Mouse (Mus musculus): ENCODE measurements at regions not wholly inside any gene's neighbourhood (a gene's known extent, or its start where the extent isn't known, plus 50 kb on each side); places are given as distances from the start of the nearest gene placed in this dataset.

GRCm38 (mm10) chr10:46071810-46072549 lies 494.4 kb downstream of the Hace1 start:
- Histone ChIP-seq H3K27me3 (replicated peaks) (no peaks in the 10 kb centered on the region), H3K27ac (ENCODE audit: insufficient read depth, low read depth) (no peak overlapping the region), H3K79me2 (replicated peaks; ENCODE audit: control insufficient read depth, extremely low read depth, insufficient read depth, poor library complexity, severe bottlenecking) (no peaks in the 10 kb centered on the region), H3K4me1 (ENCODE audit: control insufficient read depth in 1 of 2, insufficient read depth in 2 of 2) (peaks cover 3 to 19% of the 10 kb centered on the region in 2 experiments), H3K4me2 (ENCODE audit: insufficient read depth, low read depth, poor library complexity, severe bottlenecking) (no peak overlapping the region), H3K4me3 (replicated peaks in 1 of 3; ENCODE audit: low read depth in 2 of 3, low read length in 2 of 3, poor library complexity in 1 of 3) (no peak overlapping the region), H3K9me3 (replicated peaks; ENCODE audit: low read length) (no peaks in the 10 kb centered on the region), H3K9ac (ENCODE audit: insufficient read depth, low read depth) (no peak overlapping the region), H3K36me3 (replicated peaks in 1 of 2; ENCODE audit: control insufficient read depth in 1 of 2, insufficient read depth in 1 of 2, low read length in 1 of 2) (no peaks in the 10 kb centered on the region)
- DNase-seq (ENCODE audit: extremely low read depth) = no peak
- in situ Hi-C loops (cut with MboI; ENCODE audit: low pct_ligation_motif_present, low pct_unique_long_range_greater_than_20kb, low sequenced_read_pairs) = loop anchor here (25.0 kb wide), 1 partner anchor 165 kb away; no protein-coding TSS in a partner anchor
- dilution Hi-C loops (cut with MboI; ENCODE audit: extremely low pct_ligation_motif_present, extremely low pct_unique_long_range_greater_than_20kb, low sequenced_read_pairs) = no loop called here
- no peak for TF ChIP-seq ZC3H11A (IDR thresholded peaks at IDR 0.05; ENCODE audit: low read depth, low read length)
- no peak for TF ChIP-seq HCFC1 (IDR thresholded peaks at IDR 0.05; ENCODE audit: low read depth, low read length)
- no peak for TF ChIP-seq RAD21 (IDR thresholded peaks at IDR 0.05; ENCODE audit: low read depth, low read length)
- TF ChIP-seq MXI1 (IDR thresholded peaks at IDR 0.05; ENCODE audit: low read depth, low read length) = no peak
- TF ChIP-seq USF2 (conservative IDR thresholded peaks at IDR 0.05; ENCODE audit: low read depth, low read length) = no peak
- no peak for TF ChIP-seq NRF1 (IDR thresholded peaks at IDR 0.05; ENCODE audit: low read depth, low read length)
- TF ChIP-seq ZNF384 (IDR thresholded peaks at IDR 0.05; ENCODE audit: low read depth, low read length) = no peak

DNA sequence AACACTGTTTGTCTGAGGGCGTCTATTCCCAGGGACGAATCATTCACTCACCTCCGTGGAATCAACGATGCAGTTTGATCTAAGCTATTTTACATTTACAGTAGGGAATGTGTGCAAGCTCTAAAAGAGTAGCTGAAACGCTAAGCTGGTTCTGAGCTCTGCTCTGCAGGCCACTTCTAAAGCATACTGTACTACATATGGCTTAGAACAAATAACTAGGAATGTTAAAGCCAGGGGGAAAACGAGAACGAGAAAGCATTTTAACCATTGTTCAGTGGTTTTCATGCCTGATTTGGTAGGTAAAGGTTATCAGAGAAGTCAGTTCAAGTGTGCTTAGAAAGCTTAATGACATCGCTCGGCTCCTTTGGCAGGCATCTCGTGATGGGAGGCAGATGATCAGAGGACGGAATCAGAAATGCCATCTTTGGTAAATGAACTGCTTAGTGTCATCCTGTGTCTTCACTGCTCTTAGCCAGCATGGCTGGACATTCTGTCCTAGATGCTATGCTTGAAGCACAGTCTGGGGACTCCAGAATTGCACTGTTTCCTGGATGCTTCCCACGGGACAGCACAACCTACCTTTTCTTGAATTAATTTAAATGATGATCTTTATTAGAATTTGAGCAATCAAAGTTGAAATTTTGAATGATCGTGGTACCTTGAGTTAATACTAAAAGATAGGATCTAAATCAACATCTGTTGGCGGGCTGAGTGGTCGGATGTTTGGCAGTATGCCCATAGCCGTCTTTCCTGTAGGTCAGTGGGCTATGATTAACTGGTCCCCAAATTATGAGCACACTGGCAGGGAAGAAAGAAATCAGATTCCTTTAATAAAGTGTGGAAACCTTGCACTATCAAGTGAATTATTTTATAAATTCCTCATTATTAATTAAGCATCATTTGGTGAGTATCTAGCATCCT lies 495.2 kb downstream of the Hace1 start:
- no peak overlapping the region for H3K9ac ChIP-seq (ENCODE audit: insufficient read depth, low read depth)

GRCm38 (mm10) chr10:46087766-46088165 lies 510.1 kb downstream of the Hace1 start:
- Histone ChIP-seq H3K27ac (ENCODE audit: insufficient read depth, low read depth) (no peak overlapping the region), H3K9ac (ENCODE audit: insufficient read depth, low read depth) (no peak overlapping the region), H3K9me3 (replicated peaks; ENCODE audit: low read length) (no peaks in the 10 kb centered on the region), H3K36me3 (replicated peaks in 1 of 2; ENCODE audit: control insufficient read depth in 1 of 2, insufficient read depth in 1 of 2, low read length in 1 of 2) (no peaks in the 10 kb centered on the region), H3K4me3 (replicated peaks in 1 of 3; ENCODE audit: low read depth in 2 of 3, low read length in 2 of 3, poor library complexity in 1 of 3) (no peak overlapping the region), H3K79me2 (replicated peaks; ENCODE audit: control insufficient read depth, extremely low read depth, insufficient read depth, poor library complexity, severe bottlenecking) (no peaks in the 10 kb centered on the region), H3K4me2 (ENCODE audit: insufficient read depth, low read depth, poor library complexity, severe bottlenecking) (no peak overlapping the region), H3K4me1 (ENCODE audit: control insufficient read depth in 1 of 2, insufficient read depth in 2 of 2) (peaks cover 2 to 3% of the 10 kb centered on the region in 2 experiments; a peak in 2 of 4 replicates), H3K27me3 (replicated peaks) (no peaks in the 10 kb centered on the region)
- DNase-seq (ENCODE audit: extremely low read depth) = no peak
- dilution Hi-C loops (cut with MboI; ENCODE audit: extremely low pct_ligation_motif_present, extremely low pct_unique_long_range_greater_than_20kb, low sequenced_read_pairs) (no loop called here), in situ Hi-C loops (cut with MboI; ENCODE audit: low pct_ligation_motif_present, low pct_unique_long_range_greater_than_20kb, low sequenced_read_pairs) (no loop called here)
- TF ChIP-seq MAX (IDR thresholded peaks at IDR 0.05; ENCODE audit: low read length) (no peak), NRF1 (IDR thresholded peaks at IDR 0.05; ENCODE audit: low read depth, low read length) (no peak), E2F4 (IDR thresholded peaks at IDR 0.05; ENCODE audit: insufficient replicate concordance, low read depth, low read length) (no peak), MAFK (IDR thresholded peaks at IDR 0.05; ENCODE audit: insufficient replicate concordance, low read length) (no peak), CHD2 (IDR thresholded peaks at IDR 0.05; ENCODE audit: low read length) (no peak), UBTF (IDR thresholded peaks at IDR 0.05; ENCODE audit: low read depth, low read length) (no peak), USF2 (conservative IDR thresholded peaks at IDR 0.05; ENCODE audit: low read depth, low read length) (no peak), MYC (IDR thresholded peaks at IDR 0.05; ENCODE audit: low read depth, low read length) (no peak), GABPA (IDR thresholded peaks at IDR 0.05; ENCODE audit: insufficient replicate concordance, low read depth, low read length) (no peak)

More for the DNA sequence above, 495.2 kb downstream of the Hace1 start:
- in situ Hi-C loops (cut with MboI; ENCODE audit: low pct_ligation_motif_present, low pct_unique_long_range_greater_than_20kb, low sequenced_read_pairs) = loop anchor here (25.0 kb wide), 1 partner anchor 164 kb away; no protein-coding TSS in a partner anchor
- Histone ChIP-seq H3K79me2 (replicated peaks; ENCODE audit: control insufficient read depth, extremely low read depth, insufficient read depth, poor library complexity, severe bottlenecking) (no peaks in the 10 kb centered on the region), H3K4me3 (replicated peaks in 1 of 3; ENCODE audit: low read depth in 2 of 3, low read length in 2 of 3, poor library complexity in 1 of 3) (no peak overlapping the region), H3K27ac (ENCODE audit: insufficient read depth, low read depth) (no peak overlapping the region), H3K9me3 (replicated peaks; ENCODE audit: low read length) (no peaks in the 10 kb centered on the region), H3K27me3 (replicated peaks) (no peaks in the 10 kb centered on the region), H3K4me1 (ENCODE audit: control insufficient read depth in 1 of 2, insufficient read depth in 2 of 2) (peaks cover 6 to 25% of the 10 kb centered on the region in 2 experiments), H3K36me3 (replicated peaks in 1 of 2; ENCODE audit: control insufficient read depth in 1 of 2, insufficient read depth in 1 of 2, low read length in 1 of 2) (no peaks in the 10 kb centered on the region), H3K4me2 (ENCODE audit: insufficient read depth, low read depth, poor library complexity, severe bottlenecking) (no peak overlapping the region)
- no peak for TF ChIP-seq JUN (IDR thresholded peaks at IDR 0.05; ENCODE audit: insufficient read depth, low read depth, low read length)
- no peak for DNase-seq (ENCODE audit: extremely low read depth)
- dilution Hi-C loops (cut with MboI; ENCODE audit: extremely low pct_ligation_motif_present, extremely low pct_unique_long_range_greater_than_20kb, low sequenced_read_pairs) = no loop called here
